Mouse (Mus musculus) naive thymus-derived CD4-positive, alpha-beta T cell, adult 2 months (primary cell): ENCODE results near the gene Tgif2.
"Not testable (repeated sequence)": the region's sequence is repeated elsewhere in the genome, so short reads cannot be mapped to it uniquely, and the experiment has no call there.

ENCODE experiments used
- DNase-seq: peaks from one replicate; pipeline ENCODE4 v3.0.0-alpha.2; 2011; ENCODE audit warnings: low read depth

The Tgif2 gene

DNA sequence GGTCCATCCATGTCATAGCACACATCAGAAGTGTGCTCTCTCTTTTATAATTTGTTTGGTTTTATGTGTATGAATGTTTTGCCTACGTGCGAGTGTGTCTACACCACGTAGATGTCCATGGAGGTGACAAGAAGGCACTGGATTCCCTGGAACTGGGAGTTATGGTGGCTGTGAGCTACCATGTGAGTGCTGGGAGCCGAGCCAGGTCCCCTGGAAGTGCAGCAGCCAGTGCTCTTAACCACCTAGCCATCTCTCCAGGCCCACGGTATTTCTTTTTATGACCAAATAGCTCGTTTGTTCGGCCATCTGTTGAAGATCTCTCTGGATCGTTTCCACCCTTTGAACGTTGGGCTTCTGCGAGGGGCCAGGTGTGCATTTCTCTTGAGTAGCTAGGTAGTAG, 3.5 kb downstream of the Tgif2 start:
- no peak for DNase-seq

- peak; percentile 3 for DNase-seq
Measured at GRCm38 (mm10) chr2:156844715-156845114, 4.9 kb downstream of the Tgif2 start.

- DNase-seq = no peak
Measured at GRCm38 (mm10) chr2:156847653-156848052, 7.8 kb downstream of the Tgif2 start.

GRCm38 (mm10) chr2:156848526-156849182, 8.8 kb downstream of the Tgif2 start:
- DNase-seq = peak; percentile 2

- peak; percentile 4 for DNase-seq
Measured at GRCm38 (mm10) chr2:156850505-156850904, 10.7 kb downstream of the Tgif2 start.

GRCm38 (mm10) chr2:156853584-156853983, 13.8 kb downstream of the Tgif2 start:
- not testable (repeated sequence) for DNase-seq

DNA sequence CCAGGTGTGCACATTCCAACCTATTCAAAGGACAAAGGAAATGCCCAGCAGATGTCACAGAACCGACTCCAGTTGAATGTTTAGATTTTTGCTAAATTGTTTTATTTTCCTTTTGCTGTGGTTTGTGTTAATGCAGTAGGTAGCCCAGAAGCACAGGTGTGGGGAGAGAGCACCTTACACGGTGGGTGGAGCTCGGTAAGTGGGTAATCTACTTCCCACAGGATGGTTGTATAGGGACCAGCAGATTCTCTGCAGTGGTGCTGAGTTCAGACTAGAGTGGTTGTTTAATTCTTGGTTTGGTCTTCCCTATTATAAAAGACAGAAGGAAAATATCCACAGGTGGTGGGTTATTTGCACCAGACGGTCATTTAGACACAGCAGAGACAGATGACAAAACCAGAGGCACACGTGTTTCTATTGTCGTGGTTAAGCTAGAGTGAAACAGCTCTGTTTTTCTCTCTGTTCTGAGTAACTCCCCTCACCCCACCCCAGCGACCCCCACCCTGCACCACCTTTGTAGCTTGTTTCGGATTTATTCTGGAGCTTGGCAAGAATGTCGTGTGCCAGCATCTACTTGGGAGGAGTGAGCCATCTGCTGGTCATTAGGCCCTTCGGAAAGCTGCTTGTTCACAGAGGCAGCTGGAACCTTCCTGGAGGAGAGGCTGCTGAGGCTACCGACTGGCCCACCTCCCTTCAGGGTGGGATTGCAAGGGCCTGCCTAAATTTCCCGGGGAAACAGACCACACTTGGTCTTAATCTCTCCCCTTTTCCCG, 14.4 kb downstream of the Tgif2 start:
- DNase-seq = not testable (repeated sequence)

DNA sequence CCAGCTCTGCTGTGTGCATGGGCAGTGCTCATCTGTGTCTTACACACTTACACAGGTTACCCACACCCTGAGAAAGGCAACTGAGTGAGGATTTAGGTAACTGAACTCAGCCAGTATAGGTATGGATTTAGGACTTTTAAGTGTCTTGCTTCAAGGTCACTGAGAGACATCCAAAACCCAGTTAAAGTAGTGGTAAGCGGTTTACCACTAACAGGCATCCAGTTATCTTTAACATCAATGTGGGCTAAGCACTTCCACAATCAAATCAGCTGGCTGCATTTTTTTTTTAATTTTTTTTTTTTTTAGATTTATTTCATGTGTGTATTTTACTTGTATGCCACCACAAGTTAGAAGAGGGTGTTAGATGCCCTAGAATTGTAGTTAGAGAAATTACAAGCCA, 16.5 kb downstream of the Tgif2 start:
- DNase-seq = no peak

GRCm38 (mm10) chr2:156857385-156857791, 17.6 kb downstream of the Tgif2 start:
- DNase-seq = no peak

GRCm38 (mm10) chr2:156857835-156858234, 18.0 kb downstream of the Tgif2 start, which contains the start of gene 4930518I15Rik:
Gene 4930518I15Rik, minus strand, starts transcription at chr2:156857946.
- no peak for DNase-seq

DNA sequence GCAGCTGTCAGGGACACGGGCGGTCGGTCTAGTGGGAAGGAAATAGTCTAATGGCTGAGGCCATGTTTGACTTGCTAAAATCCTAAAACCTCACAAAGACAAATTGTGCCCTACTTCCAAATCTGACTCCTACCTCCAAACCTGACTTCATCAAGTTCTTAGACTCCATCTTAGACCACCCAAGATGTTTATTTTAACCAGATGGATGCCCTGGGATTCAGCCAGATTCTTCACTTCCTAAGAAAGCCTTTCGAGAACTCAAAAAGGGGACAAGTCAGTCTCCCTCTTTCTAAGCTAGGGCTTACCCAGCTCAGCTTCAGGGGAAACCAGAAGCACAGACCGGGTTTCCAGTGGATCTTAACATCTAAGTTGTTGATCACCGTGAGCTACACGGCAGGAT, 18.9 kb downstream of the Tgif2 start:
- DNase-seq = no peak

- peak; percentile 64 for DNase-seq
Measured at GRCm38 (mm10) chr2:156862041-156862717, 22.4 kb downstream of the Tgif2 start.

DNA sequence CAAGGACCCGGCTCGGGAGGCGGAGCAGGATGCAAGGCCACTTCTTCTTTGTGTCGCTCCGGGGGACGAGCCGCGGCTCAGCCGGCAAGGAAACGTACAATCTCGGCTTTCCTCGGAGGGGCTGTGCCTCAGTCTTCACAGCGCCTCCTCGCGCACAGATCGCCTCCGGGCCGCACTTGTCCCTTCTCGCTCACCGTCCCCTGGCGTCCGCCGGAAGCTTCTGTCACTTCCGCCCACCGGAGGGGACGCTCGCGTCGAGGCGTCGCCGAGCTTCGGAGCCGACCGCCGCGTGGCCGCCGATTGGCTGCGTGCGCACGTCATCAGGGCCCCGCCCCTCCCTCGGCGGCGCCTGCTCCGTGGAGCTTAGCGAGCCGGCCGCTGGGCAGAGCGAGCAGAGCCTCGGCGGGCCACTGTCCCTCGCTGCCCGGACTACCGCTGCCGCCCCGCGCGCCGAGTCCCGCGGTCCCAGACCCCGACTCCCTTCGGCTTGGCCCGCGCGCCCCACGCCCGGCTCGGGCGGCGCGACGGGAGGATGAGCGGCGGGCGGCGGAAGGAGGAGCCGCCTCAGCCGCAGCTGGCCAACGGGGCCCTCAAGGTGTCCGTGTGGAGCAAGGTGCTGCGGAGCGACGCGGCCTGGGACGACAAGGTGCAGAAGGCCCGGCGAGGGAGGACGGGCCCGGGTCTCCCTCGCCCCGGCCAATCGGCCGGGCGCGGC, 23.1 kb downstream of the Tgif2 start, which contains the start of gene Rab5if:
Rab5if (plus strand) TSS at position 357 of the 715 bp plus-strand sequence.
- DNase-seq = peak; percentile 98

GRCm38 (mm10) chr2:156863487-156864160, 23.8 kb downstream of the Tgif2 start:
- DNase-seq = peak; percentile 72

DNA sequence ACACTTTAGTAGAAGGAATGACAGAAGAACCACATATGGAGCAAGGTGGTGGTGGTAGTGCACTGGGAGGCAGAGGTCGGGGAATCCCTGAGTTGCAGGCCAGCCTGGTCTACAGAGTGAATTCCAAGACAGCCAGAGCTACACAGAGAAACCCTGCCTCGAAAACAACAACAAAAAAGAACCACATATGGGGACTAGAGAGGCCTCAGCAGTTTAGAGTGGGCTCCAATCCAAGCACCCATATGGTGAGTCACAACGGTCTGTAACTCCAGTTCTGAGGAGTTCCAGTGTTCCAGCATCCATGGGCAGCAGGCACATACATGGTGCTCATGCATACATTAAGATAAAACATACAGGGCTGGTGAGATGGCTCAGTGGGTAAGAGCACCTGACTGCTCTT, 24.7 kb downstream of the Tgif2 start:
- no peak for DNase-seq

DNA sequence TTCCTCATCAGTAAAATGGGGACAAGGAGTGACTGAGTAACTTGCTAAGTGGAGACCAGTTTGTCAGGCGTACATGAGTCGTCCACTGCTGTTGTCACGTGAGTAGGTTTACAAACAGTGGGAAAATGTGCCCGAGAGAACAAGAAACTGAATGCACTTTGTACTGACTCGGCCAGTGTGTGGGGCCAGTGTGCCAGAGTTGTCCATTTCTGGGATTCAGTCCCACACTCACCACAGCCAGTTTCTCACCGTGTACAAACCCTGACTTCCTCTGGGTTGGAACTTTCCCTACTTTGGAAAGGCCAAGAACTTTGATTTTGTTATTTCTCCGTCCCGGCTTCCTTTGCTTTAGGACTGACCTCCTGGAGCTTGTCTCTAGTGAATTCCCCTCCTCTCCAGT, 29.2 kb downstream of the Tgif2 start:
- DNase-seq = no peak

GRCm38 (mm10) chr2:156869554-156869953, 29.7 kb downstream of the Tgif2 start:
- no peak for DNase-seq

DNA sequence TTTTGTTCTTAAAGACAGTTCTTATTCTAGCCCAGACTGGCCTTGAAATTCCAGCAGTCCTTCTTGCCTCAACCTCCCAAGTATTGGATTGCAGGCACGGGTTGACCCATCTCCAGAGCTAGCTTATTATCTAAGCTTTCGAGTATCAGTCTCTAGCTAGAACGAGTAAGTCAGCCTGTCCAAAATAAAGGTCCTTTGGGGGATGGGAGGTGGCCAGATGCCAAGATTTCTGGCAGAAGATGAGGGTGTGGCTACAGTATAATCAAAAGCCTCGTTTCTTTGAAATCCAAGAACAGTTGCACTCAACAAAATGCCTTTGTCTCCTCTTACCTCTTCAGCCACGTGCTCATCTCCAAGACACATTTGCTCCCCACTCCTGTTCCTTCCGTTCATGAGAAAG, 30.7 kb downstream of the Tgif2 start:
- peak; percentile 50 for DNase-seq

DNA sequence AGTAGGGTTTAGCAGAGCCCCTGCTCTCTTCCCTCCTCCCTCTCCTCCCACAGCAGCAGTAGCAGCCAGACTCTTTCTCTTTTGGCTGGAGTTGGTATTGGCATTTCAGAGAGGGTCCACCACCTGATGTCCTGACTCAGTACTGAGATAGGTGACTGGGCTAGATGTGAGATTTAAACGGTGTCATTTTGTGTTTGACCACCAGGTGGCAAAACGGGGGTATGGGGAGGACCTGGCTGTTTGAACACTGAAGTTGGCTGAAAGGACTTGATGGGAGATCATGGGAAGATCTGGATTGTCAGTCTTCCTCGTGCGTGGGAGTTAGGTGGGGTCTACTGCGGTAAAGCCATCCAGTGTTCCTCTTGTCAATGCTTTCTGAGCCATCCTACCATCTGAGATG, 33.8 kb downstream of the Tgif2 start:
- peak; percentile 88 for DNase-seq

- no peak for DNase-seq
Measured at GRCm38 (mm10) chr2:156874047-156874759, 34.4 kb downstream of the Tgif2 start.
